Mouse (Mus musculus) heart, postnatal 0 days (tissue): Measurements from ENCODE around the gene Ntf3. TPM values are rescaled to one million over a fixed set of nuclear protein-coding genes. Genes with fewer than 3 reads are reported as not detected.
A peak's percentile ranks its signal among the peaks of the same experiment; 100 is the strongest.

Source experiments
- ATAC-seq: fragments of 200-750 bp; cut with Nextera tagmentation; 2 replicates; pipeline ENCODE4 v1.8.0; 2017; ENCODE audit warnings: low read depth, moderate number of reproducible peaks, moderate library complexity; ENCODE audit not compliant: insufficient read depth
- DNase-seq: peaks from one replicate; pipeline ENCODE4 v3.0.0-alpha.2; 2016; ENCODE audit warnings: low spot score
- H3K27ac ChIP-seq: fragments of 300-500 bp; sonication (generic); 2 replicates; pipeline ENCODE4 v1.5.1; 2014; ENCODE audit warnings: low read depth, mild to moderate bottlenecking
- H3K27me3 ChIP-seq: fragments of 300-500 bp; sonication (generic); 2 replicates; pipeline ENCODE4 v1.6.1; 2014; ENCODE audit warnings: low read length, mixed read lengths; ENCODE audit not compliant: control insufficient read depth, insufficient read depth
- H3K36me3 ChIP-seq: fragments of 300-500 bp; sonication (generic); replicated peaks from 2 replicates; pipeline ENCODE4 v1.6.1; 2014; ENCODE audit warnings: low read length, mixed read lengths; ENCODE audit not compliant: control insufficient read depth, insufficient read depth
- H3K4me1 ChIP-seq: fragments of 300-500 bp; sonication (generic); 2 replicates; pipeline ENCODE4 v1.6.1; 2014; ENCODE audit warnings: antibody characterized with exemption; ENCODE audit not compliant: control insufficient read depth, insufficient read depth
- H3K4me2 ChIP-seq: fragments of 300-500 bp; sonication (generic); 2 replicates; pipeline ENCODE4 v1.6.1; 2014; ENCODE audit warnings: low read depth, mild to moderate bottlenecking, low read length, moderate library complexity
- H3K4me3 ChIP-seq: fragments of 300-500 bp; sonication (generic); 2 replicates; pipeline ENCODE4 v1.5.1; 2014; ENCODE audit warnings: low read depth, low read length
- H3K9ac ChIP-seq: fragments of 300-500 bp; sonication (generic); replicated peaks from 2 replicates; pipeline ENCODE4 v1.6.1; 2014; ENCODE audit warnings: low read depth, low read length, mixed read lengths
- H3K9me3 ChIP-seq: fragments of 300-500 bp; sonication (generic); replicated peaks from 2 replicates; pipeline ENCODE4 v1.6.1; 2016; ENCODE audit warnings: low read length; ENCODE audit not compliant: control insufficient read depth
- CTCF ChIP-seq: IDR thresholded peaks from 2 replicates; pipeline ENCODE4 v1.5.1; 2016; ENCODE audit warnings: antibody characterized with exemption, control low read depth, low read depth
- EP300 ChIP-seq: IDR thresholded peaks from 2 replicates; pipeline ENCODE4 v1.6.1; 2016; ENCODE audit warnings: antibody characterized with exemption, low read depth
- WGBS: fragments of 180-500 bp; shearing (Covaris S2); extraction: QIAGEN DNeasy Blood & Tissue Kit; methylation state at CpG from one replicate; pipeline ENCODE4 v1.1.7; 2014; 5-methylcytosine and 5-hydroxymethylcytosine counted together
- polyA plus RNA-seq: library from polyadenylated mRNA; unstranded; fragments of >200 nt; fragmentation: Nextera tagmentation; extraction: Ambion mirVana; gene quantifications from 2 replicates; pipeline ENCODE4 v1.2.1, GENCODE M21; 2015
- total RNA-seq: library from RNA; depleted of rRNA; stranded (reverse); fragments of >200 nt; gene quantifications from 2 replicates; pipeline ENCODE4 v1.2.3, GENCODE M21; 2014; ENCODE audit warnings: low replicate concordance

Ntf3 gene
- total and polyA plus RNA-seq, 2 experiments from 2014 or later: 5.2 to 5.5 TPM

DNA sequence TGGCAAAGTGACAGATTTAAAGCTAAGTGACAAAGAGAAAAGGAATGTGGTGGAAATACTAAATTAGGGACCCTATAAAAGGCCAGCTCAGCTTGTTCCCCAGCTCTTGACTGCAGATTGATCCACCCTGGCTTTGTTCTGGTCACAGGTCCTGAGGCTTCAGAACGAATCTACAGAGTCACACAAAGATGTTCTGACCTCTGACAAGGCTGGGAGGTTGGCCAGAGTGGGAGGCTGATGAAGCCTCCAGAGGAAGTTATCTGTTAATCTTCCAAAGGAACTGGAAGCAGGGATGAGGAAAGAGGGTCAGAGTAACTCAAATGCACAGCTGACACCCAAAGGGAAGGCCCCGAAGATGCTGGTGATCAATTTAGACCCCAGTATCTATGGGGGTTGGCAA, 59.3 kb downstream of the Ntf3 start:
- no peaks in the 10 kb centered on the region for H3K27me3 ChIP-seq
- no peak overlapping the region for H3K4me2 ChIP-seq
- 58% methylated on average over 2 of the region's 2 CpGs for WGBS
- DNase-seq: no peak
- H3K9me3 ChIP-seq: no peaks in the 10 kb centered on the region
- no peak overlapping the region for H3K9ac ChIP-seq
- no peak overlapping the region for H3K27ac ChIP-seq
- H3K36me3 ChIP-seq: no peaks in the 10 kb centered on the region
- H3K4me1 ChIP-seq: peaks cover 12% of the 10 kb centered on the region; the same call in 1 of the 2 replicates
- no peak overlapping the region for H3K4me3 ChIP-seq
- TF ChIP-seq CTCF (no peak), EP300 (no peak)
- ATAC-seq: no peak

DNA sequence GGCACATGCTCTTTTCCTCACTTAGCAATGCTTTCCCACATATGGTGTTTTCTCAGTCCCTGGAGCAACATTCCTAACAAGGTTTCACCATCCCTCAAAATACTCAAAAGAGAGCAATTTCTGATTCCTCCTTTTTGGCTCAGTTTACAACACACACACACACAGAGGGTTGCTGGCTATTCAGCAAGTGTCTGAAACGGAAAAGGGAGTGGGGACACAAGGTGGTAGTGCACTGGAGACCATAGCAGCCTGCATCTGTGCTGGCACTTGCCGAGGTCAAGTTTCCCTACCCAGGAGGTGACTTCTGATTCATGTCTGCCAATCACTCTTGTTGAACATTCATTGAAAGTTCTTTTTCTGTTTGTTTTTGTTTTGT, 59.9 kb downstream of the Ntf3 start:
- Histone ChIP-seq H3K4me3 (no peak overlapping the region), H3K9ac (no peak overlapping the region), H3K4me2 (no peak overlapping the region), H3K9me3 (no peaks in the 10 kb centered on the region), H3K36me3 (no peaks in the 10 kb centered on the region), H3K27ac (peak overlapping the region; percentile 60; the same call in 1 of the 2 replicates), H3K4me1 (peaks cover 12% of the 10 kb centered on the region; the same call in 1 of the 2 replicates), H3K27me3 (no peaks in the 10 kb centered on the region)
- 69% methylated on average over 2 of the region's 2 CpGs for WGBS
- TF ChIP-seq EP300: no peak
- no peak for TF ChIP-seq CTCF
- no peak for DNase-seq
- ATAC-seq: no peak

DNA sequence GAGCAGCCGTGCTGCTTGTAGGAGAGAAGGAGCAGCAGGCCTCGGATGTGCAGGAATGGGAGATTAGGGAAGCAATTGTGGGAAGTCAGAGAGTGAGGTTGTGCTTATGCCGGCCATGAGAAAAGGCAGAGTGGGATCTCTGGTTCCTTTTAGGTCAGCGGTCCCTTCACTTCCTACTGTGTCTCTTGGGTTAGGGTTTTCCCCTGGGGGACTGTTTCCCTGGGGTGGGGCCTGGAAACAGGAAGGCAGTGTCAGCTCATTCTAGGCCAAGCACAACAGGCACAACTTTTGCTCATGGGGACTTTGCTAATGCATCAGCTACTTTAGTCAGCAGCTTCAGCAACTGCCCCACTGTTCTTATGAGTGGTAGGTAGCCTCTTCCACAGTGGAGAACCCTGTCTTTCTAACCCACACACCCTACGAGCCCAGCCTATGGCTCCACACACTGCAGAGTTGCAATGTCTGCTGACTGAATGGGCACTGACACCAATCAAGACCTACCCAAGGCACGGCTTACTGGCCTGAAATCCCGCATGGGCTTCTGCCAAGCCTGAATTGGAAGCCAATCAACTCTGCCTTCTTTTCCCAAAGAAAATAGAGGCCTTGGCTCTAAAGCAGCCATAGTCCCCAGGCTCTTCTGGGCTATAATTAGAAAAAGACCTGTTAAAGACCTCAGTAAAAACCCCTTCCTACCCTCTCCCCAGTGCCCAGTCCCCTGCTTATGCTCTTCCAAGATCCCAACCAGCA, 60.5 kb downstream of the Ntf3 start:
- Histone ChIP-seq H3K4me2 (no peak overlapping the region), H3K4me3 (no peak overlapping the region), H3K27ac (peak overlapping the region; percentile 60), H3K9ac (no peak overlapping the region), H3K36me3 (no peaks in the 10 kb centered on the region), H3K9me3 (no peaks in the 10 kb centered on the region), H3K27me3 (no peaks in the 10 kb centered on the region), H3K4me1 (peaks cover 12% of the 10 kb centered on the region; the same call in 1 of the 2 replicates)
- WGBS: 57% methylated on average over 7 of the region's 7 CpGs
- ATAC-seq: 0 out of 2 replicates have a peak, but pooled peaks have one; percentile 18
- TF ChIP-seq CTCF: no peak
- no peak for TF ChIP-seq EP300
- no peak for DNase-seq

DNA sequence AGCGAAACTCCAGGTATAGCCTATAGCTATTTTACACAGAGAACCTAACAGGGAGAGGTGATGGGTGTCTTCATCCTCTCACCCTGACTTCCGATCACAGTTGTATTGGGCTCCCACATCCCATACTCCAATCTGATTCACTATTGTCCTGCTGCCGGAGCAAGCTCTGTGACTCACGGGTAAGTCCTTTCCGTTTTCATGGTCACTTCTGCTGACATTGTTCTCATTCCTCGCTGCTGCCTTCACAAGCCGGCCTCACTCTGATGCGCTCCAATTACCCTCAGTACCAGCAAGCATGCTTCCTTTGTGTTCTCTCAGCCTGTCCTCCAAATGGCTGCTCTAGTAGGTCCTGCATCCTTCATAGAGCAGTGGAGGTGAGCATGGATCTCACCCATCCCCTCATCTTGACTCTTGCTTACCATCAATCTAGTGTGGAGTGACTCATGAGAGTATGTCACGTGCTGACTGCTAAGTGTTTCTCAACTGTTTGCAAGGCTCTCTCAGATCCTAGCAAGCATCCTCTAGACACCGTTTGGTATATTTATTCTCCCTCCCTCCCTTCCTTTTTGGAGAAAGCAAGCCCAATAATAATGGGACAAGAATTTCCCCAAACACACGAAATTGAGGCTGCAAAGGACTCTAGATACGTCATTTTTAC, 61.5 kb downstream of the Ntf3 start:
- H3K4me1 ChIP-seq: peaks cover 12% of the 10 kb centered on the region; the same call in 1 of the 2 replicates
- H3K27me3 ChIP-seq: no peaks in the 10 kb centered on the region
- no peaks in the 10 kb centered on the region for H3K9me3 ChIP-seq
- ATAC-seq: no peak
- no peak for DNase-seq
- 55% methylated on average over 12 of the region's 12 CpGs for WGBS
- no peak overlapping the region for H3K4me2 ChIP-seq
- H3K4me3 ChIP-seq: no peak overlapping the region
- TF ChIP-seq EP300 (no peak), CTCF (no peak)
- H3K27ac ChIP-seq: 0 out of 2 replicates have a peak overlapping the region, but pooled peaks have one; percentile 60
- no peak overlapping the region for H3K9ac ChIP-seq
- no peaks in the 10 kb centered on the region for H3K36me3 ChIP-seq

DNA sequence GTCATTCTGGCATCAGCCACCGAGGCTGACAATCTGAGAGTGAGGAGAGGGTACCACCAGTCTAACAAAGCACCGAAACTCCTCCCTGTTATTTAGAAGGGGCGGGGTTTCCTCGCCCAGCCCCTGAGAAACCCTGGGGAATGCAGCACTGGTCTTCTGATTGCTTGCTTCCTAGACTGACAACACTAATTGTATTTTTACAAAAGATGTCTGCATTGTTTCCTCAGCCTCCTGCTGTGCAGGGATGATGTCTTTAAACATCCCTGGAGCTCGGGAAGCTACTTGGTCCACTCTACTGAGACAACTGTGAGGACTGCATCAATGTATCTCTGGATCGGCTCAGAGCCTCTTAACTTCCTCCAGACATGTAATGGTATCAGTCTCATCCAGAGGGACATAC, 64.1 kb downstream of the Ntf3 start:
- Histone ChIP-seq H3K4me2 (no peak overlapping the region), H3K9ac (no peak overlapping the region), H3K4me1 (peaks cover 12% of the 10 kb centered on the region; the same call in 1 of the 2 replicates), H3K9me3 (no peaks in the 10 kb centered on the region), H3K27me3 (no peaks in the 10 kb centered on the region), H3K36me3 (no peaks in the 10 kb centered on the region), H3K27ac (no peak overlapping the region), H3K4me3 (no peak overlapping the region)
- TF ChIP-seq EP300 (no peak), CTCF (no peak)
- DNase-seq (no peak), ATAC-seq (no peak)
- WGBS: 76% methylated on average over 6 of the region's 6 CpGs
